Mouse (Mus musculus) midbrain, embryonic 11.5 days (tissue): Measurements from ENCODE around the gene Zbtb22. TPM values are rescaled to one million over a fixed set of nuclear protein-coding genes. Genes with fewer than 3 reads are reported as not detected.
"Not testable (repeated sequence)": the region's sequence is repeated elsewhere in the genome, so short reads cannot be mapped to it uniquely, and the experiment has no call there.

Experiments used
- ATAC-seq: fragments of 200-750 bp; cut with Nextera tagmentation; 2 replicates; pipeline ENCODE4 v1.8.0; 2017; ENCODE audit warnings: moderate TSS enrichment, moderate library complexity; ENCODE audit not compliant: low FRiP score
- DNase-seq: peaks from one replicate; pipeline ENCODE4 v3.0.0; 2015; ENCODE audit warnings: low spot score; ENCODE audit errors: missing footprints
- H3K27ac ChIP-seq: fragments of 300-500 bp; sonication (generic); 2 replicates; pipeline ENCODE4 v1.5.1; 2014; ENCODE audit warnings: low read depth, low read length
- H3K27me3 ChIP-seq: fragments of 300-500 bp; sonication (generic); 2 replicates; pipeline ENCODE4 v1.6.1; 2014; ENCODE audit warnings: mild to moderate bottlenecking, low read length, moderate library complexity, mixed read lengths; ENCODE audit not compliant: control insufficient read depth, insufficient read depth
- H3K36me3 ChIP-seq: fragments of 300-500 bp; sonication (generic); 2 replicates; pipeline ENCODE4 v1.6.1; 2014; ENCODE audit warnings: mild to moderate bottlenecking, low read length, moderate library complexity, mixed read lengths; ENCODE audit not compliant: control insufficient read depth, insufficient read depth
- H3K4me1 ChIP-seq: fragments of 300-500 bp; sonication (generic); 2 replicates; pipeline ENCODE4 v1.6.1; 2014; ENCODE audit warnings: low read length; ENCODE audit not compliant: control insufficient read depth, insufficient read depth
- H3K4me2 ChIP-seq: fragments of 300-500 bp; sonication (generic); 2 replicates; pipeline ENCODE4 v1.6.1; 2014; ENCODE audit warnings: mild to moderate bottlenecking, moderate library complexity
- H3K4me3 ChIP-seq: fragments of 300-500 bp; sonication (generic); 2 replicates; pipeline ENCODE4 v1.5.1; 2014; ENCODE audit warnings: low read depth, low read length
- H3K9ac ChIP-seq: fragments of 300-500 bp; sonication (generic); 2 replicates; pipeline ENCODE4 v1.6.1; 2014; ENCODE audit warnings: low read length
- H3K9me3 ChIP-seq: fragments of 300-500 bp; sonication (generic); 2 replicates; pipeline ENCODE4 v1.6.1; 2016; ENCODE audit warnings: low read length; ENCODE audit not compliant: control insufficient read depth
- WGBS: fragments of 180-500 bp; shearing (Covaris S2); extraction: QIAGEN DNeasy Blood & Tissue Kit; methylation state at CpG from one replicate; pipeline ENCODE4 v1.1.7; 2014; 5-methylcytosine and 5-hydroxymethylcytosine counted together
- polyA plus RNA-seq: library from polyadenylated mRNA; unstranded; fragments of >200 nt; fragmentation: Nextera tagmentation; extraction: Ambion mirVana; gene quantifications from 2 replicates; pipeline ENCODE4 v1.2.1, GENCODE M21; 2014

Gene Zbtb22
- polyA plus RNA-seq: 8.0 and 9.4 TPM in 2 replicates

- H3K4me2 ChIP-seq: peak within 1 kb of the TSS; percentile 64
- no peaks in the 10 kb centered on the region; the same call in 1 of the 2 replicates for H3K27me3 ChIP-seq
- peak; percentile 99 for DNase-seq
- H3K27ac ChIP-seq: peak within 1 kb of the TSS; percentile 71
- H3K9me3 ChIP-seq: no peaks in the 10 kb centered on the region
- H3K4me1 ChIP-seq: peaks cover 34% of the 10 kb centered on the region
- H3K36me3 ChIP-seq: peaks cover 24% of the 10 kb centered on the region
- peak within 1 kb of the TSS; percentile 65 for H3K9ac ChIP-seq
- H3K4me3 ChIP-seq: peak within 1 kb of the TSS; percentile 65
- WGBS: under 1% methylated on average over 28 of the region's 34 CpGs
- ATAC-seq: peak; percentile 92
Measured at GRCm38 (mm10) chr17:33915671-33916250, at the start of gene Zbtb22, which contains the start of gene Tapbp. Zbtb22 (plus strand) TSS chr17:33915904. Tapbp (plus strand) TSS chr17:33915899.

- H3K4me3 ChIP-seq, H3K36me3 ChIP-seq, H3K9me3 ChIP-seq, H3K4me2 ChIP-seq, H3K27ac ChIP-seq, H3K27me3 ChIP-seq, DNase-seq, H3K4me1 ChIP-seq, ATAC-seq, H3K9ac ChIP-seq: not testable (repeated sequence)
- 65% methylated on average over 4 of the region's 12 CpGs for WGBS
Measured at GRCm38 (mm10) chr17:33873537-33873936, 42.2 kb upstream of the Zbtb22 start, which contains the start of gene Gm7029. Gm7029 (plus strand) TSS chr17:33873837.

GRCm38 (mm10) chr17:33874411-33874810, 41.3 kb upstream of the Zbtb22 start:
- ATAC-seq: no peak
- DNase-seq: no peak
- peaks cover 2% of the 10 kb centered on the region; the same call in 1 of the 2 replicates for H3K36me3 ChIP-seq
- WGBS: 92% methylated on average over 11 of the region's 11 CpGs
- no peak overlapping the region for H3K4me2 ChIP-seq
- H3K27me3 ChIP-seq: no peaks in the 10 kb centered on the region
- H3K4me3 ChIP-seq: no peak overlapping the region
- H3K9me3 ChIP-seq: no peaks in the 10 kb centered on the region
- no peak overlapping the region for H3K9ac ChIP-seq
- H3K4me1 ChIP-seq: no peaks in the 10 kb centered on the region
- H3K27ac ChIP-seq: no peak overlapping the region

- H3K4me1 ChIP-seq, ATAC-seq, H3K4me3 ChIP-seq, H3K27ac ChIP-seq, H3K9me3 ChIP-seq, H3K27me3 ChIP-seq, H3K4me2 ChIP-seq, H3K9ac ChIP-seq, DNase-seq, H3K36me3 ChIP-seq: not testable (repeated sequence)
- WGBS: 79% methylated on average over 5 of the region's 5 CpGs
Measured at GRCm38 (mm10) chr17:33875797-33876196, 39.9 kb upstream of the Zbtb22 start.

- DNase-seq: peak; percentile 65
- WGBS: 93% methylated on average over 9 of the region's 11 CpGs
- H3K36me3 ChIP-seq, H3K9ac ChIP-seq, H3K4me2 ChIP-seq, H3K4me3 ChIP-seq, H3K27me3 ChIP-seq, H3K4me1 ChIP-seq, H3K27ac ChIP-seq, H3K9me3 ChIP-seq, ATAC-seq: not testable (repeated sequence)
Measured at GRCm38 (mm10) chr17:33884320-33884719, 31.4 kb upstream of the Zbtb22 start.

GRCm38 (mm10) chr17:33887802-33888201, 27.9 kb upstream of the Zbtb22 start:
- ATAC-seq, H3K27ac ChIP-seq, H3K9me3 ChIP-seq, H3K27me3 ChIP-seq, H3K4me3 ChIP-seq, H3K9ac ChIP-seq, H3K4me1 ChIP-seq, DNase-seq, H3K36me3 ChIP-seq, H3K4me2 ChIP-seq: not testable (repeated sequence)
- 66% methylated on average over 2 of the region's 2 CpGs for WGBS

GRCm38 (mm10) chr17:33888230-33888629, 27.5 kb upstream of the Zbtb22 start:
- H3K27ac ChIP-seq, H3K4me2 ChIP-seq, ATAC-seq, H3K4me1 ChIP-seq, H3K9me3 ChIP-seq, DNase-seq, H3K36me3 ChIP-seq, H3K27me3 ChIP-seq, H3K4me3 ChIP-seq: not testable (repeated sequence)
- 0 out of 2 replicates have a peak overlapping the region, but pooled peaks have one; percentile 2 for H3K9ac ChIP-seq

- Histone ChIP-seq H3K4me3 (peak overlapping the region; percentile 67), H3K4me2 (peak overlapping the region; percentile 58), H3K9ac (peak overlapping the region; percentile 71), H3K27ac (peak overlapping the region; percentile 30; the same call in 1 of the 2 replicates)
- not testable (repeated sequence) for H3K9me3 ChIP-seq, H3K4me1 ChIP-seq, H3K27me3 ChIP-seq, ATAC-seq, H3K36me3 ChIP-seq
- WGBS: under 1% methylated on average over 40 of the region's 44 CpGs
- DNase-seq: peak; percentile 90
Measured at GRCm38 (mm10) chr17:33889941-33890532, 25.7 kb upstream of the Zbtb22 start.

- peak within 1 kb of the TSS; percentile 58 for H3K4me2 ChIP-seq
- ATAC-seq (peak; percentile 98), DNase-seq (peak; percentile 100)
- no peaks in the 10 kb centered on the region; the same call in 1 of the 2 replicates for H3K36me3 ChIP-seq
- H3K9me3 ChIP-seq: no peaks in the 10 kb centered on the region
- H3K9ac ChIP-seq: peak within 1 kb of the TSS; percentile 71
- peak within 1 kb of the TSS; percentile 67 for H3K4me3 ChIP-seq
- H3K27me3 ChIP-seq: no peaks in the 10 kb centered on the region
- H3K27ac ChIP-seq: peak within 1 kb of the TSS; percentile 30; the same call in 1 of the 2 replicates
- peaks cover 9% of the 10 kb centered on the region for H3K4me1 ChIP-seq
- WGBS: 1% methylated on average over 48 of the region's 49 CpGs
Measured at GRCm38 (mm10) chr17:33890533-33891059, 25.1 kb upstream of the Zbtb22 start, which contains the start of gene Kifc1. Kifc1 (minus strand) TSS chr17:33890661.
